Mouse (Mus musculus) lung, embryonic 16.5 days (tissue): ENCODE data around the gene 9130230L23Rik. TPM values are rescaled to one million over a fixed set of nuclear protein-coding genes. Genes with fewer than 3 reads are reported as not detected.

Source experiments
- ATAC-seq: fragments of 200-750 bp; cut with Nextera tagmentation; 2 replicates; pipeline ENCODE4 v1.8.0; 2017; ENCODE audit warnings: low read depth, mild to moderate bottlenecking, moderate library complexity
- H3K27ac ChIP-seq: fragments of 300-500 bp; sonication (generic); 2 replicates; pipeline ENCODE4 v1.5.1; 2014; ENCODE audit warnings: mild to moderate bottlenecking, control low read depth, low read length
- H3K27me3 ChIP-seq: fragments of 300-500 bp; sonication (generic); 2 replicates; pipeline ENCODE4 v1.6.1; 2014; ENCODE audit warnings: low read depth, low read length, mixed read lengths; ENCODE audit not compliant: control insufficient read depth, insufficient read depth
- H3K36me3 ChIP-seq: fragments of 300-500 bp; sonication (generic); 2 replicates; pipeline ENCODE4 v1.6.1; 2014; ENCODE audit warnings: low read length; ENCODE audit not compliant: control insufficient read depth, insufficient read depth
- H3K4me1 ChIP-seq: fragments of 300-500 bp; sonication (generic); replicated peaks from 2 replicates; pipeline ENCODE4 v1.6.1; 2014; ENCODE audit warnings: low read length, mixed read lengths; ENCODE audit not compliant: control insufficient read depth, insufficient read depth
- H3K4me2 ChIP-seq: fragments of 300-500 bp; sonication (generic); 2 replicates; pipeline ENCODE4 v1.6.1; 2014; ENCODE audit warnings: low read depth, low read length, control low read depth
- H3K4me3 ChIP-seq: fragments of 300-500 bp; sonication (generic); 2 replicates; pipeline ENCODE4 v1.5.1; 2014; ENCODE audit warnings: mild to moderate bottlenecking, low read length, control low read depth
- H3K9ac ChIP-seq: fragments of 300-500 bp; sonication (generic); 2 replicates; pipeline ENCODE4 v1.6.1; 2014; ENCODE audit warnings: low read length, control low read depth
- H3K9me3 ChIP-seq: fragments of 300-500 bp; sonication (generic); 2 replicates; pipeline ENCODE4 v1.6.1; 2016; ENCODE audit warnings: low read length; ENCODE audit not compliant: control insufficient read depth
- WGBS: fragments of 180-500 bp; shearing (Covaris S2); extraction: QIAGEN DNeasy Blood & Tissue Kit; methylation state at CpG from one replicate; pipeline ENCODE4 v1.1.7; 2014; 5-methylcytosine and 5-hydroxymethylcytosine counted together
- polyA plus RNA-seq: library from polyadenylated mRNA; unstranded; fragments of >200 nt; fragmentation: Nextera tagmentation; extraction: Ambion mirVana; gene quantifications from 2 replicates; pipeline ENCODE4 v1.2.1, GENCODE M21; 2015

The 9130230L23Rik gene
- polyA plus RNA-seq = 1.4 and 2.3 TPM in 2 replicates

GRCm38 (mm10) chr5:66004134-66004925 is at the start of gene 9130230L23Rik:
Gene 9130230L23Rik, minus strand, starts transcription at chr5:66004285.
- Histone ChIP-seq H3K4me1 (peaks cover 6% of the 10 kb centered on the region), H3K27me3 (no peaks in the 10 kb centered on the region), H3K36me3 (no peaks in the 10 kb centered on the region), H3K9me3 (no peaks in the 10 kb centered on the region), H3K4me2 (peak within 1 kb of the TSS; percentile 31), H3K27ac (peak within 1 kb of the TSS; percentile 66), H3K9ac (no peak within 1 kb of the TSS; the same call in 1 of the 2 replicates), H3K4me3 (no peak within 1 kb of the TSS)
- WGBS = 39% methylated on average over 14 of the region's 14 CpGs
- peak; percentile 50 for ATAC-seq

DNA sequence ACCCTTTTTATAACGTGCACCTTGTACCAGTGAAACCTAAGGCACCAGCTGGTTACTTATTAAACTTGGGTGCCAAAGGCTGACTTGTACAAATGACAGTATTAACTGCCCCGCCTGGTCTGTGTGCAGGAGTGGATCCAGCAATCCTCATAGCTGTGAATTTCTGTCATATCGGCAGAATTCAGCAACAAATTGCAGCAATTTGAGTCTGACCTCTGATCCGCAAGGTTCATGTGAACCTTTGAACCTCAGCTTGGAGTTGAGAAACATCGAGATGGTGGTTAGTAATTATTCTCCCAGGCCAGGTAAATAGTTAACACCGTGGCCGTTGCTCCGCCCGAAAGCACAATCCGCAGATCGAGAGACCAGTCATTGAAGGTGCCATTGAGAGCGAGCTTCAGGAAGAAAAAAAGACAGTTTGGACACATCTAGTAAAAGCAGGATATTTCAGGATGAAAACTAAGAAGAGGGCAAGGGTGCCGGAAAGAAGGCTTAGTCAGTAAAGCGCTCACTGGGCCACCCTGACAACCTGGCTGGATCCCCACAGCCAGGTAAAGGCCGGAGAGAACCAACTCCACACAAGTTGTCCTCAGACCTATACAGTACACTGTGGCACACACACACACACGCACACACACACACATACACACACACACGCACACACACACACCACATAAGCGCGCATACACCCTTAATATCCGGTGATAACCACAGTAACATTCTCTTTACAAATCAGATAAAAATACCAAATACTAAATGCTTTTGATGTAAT is 48.9 kb upstream of the 9130230L23Rik start:
- Histone ChIP-seq H3K9me3 (no peaks in the 10 kb centered on the region), H3K4me1 (peaks cover 2% of the 10 kb centered on the region; the same call in 1 of the 2 replicates), H3K9ac (0 out of 2 replicates have a peak overlapping the region, but pooled peaks have one; percentile 2), H3K27ac (no peak overlapping the region), H3K27me3 (no peaks in the 10 kb centered on the region), H3K4me2 (no peak overlapping the region), H3K4me3 (no peak overlapping the region), H3K36me3 (no peaks in the 10 kb centered on the region)
- WGBS = 68% methylated on average over 20 of the region's 20 CpGs
- no peak for ATAC-seq

GRCm38 (mm10) chr5:66050841-66051240 is 46.8 kb upstream of the 9130230L23Rik start:
- H3K27ac ChIP-seq = no peak overlapping the region
- no peaks in the 10 kb centered on the region for H3K36me3 ChIP-seq
- no peak for ATAC-seq
- no peaks in the 10 kb centered on the region for H3K9me3 ChIP-seq
- no peak overlapping the region for H3K4me3 ChIP-seq
- H3K27me3 ChIP-seq = no peaks in the 10 kb centered on the region
- 56% methylated on average over 5 of the region's 5 CpGs for WGBS
- H3K9ac ChIP-seq = no peak overlapping the region
- H3K4me2 ChIP-seq = no peak overlapping the region
- H3K4me1 ChIP-seq = peaks cover 2% of the 10 kb centered on the region; the same call in 1 of the 2 replicates

- Histone ChIP-seq H3K9ac (no peak overlapping the region), H3K27me3 (no peaks in the 10 kb centered on the region), H3K36me3 (no peaks in the 10 kb centered on the region), H3K4me1 (peaks cover 7% of the 10 kb centered on the region), H3K4me2 (no peak overlapping the region), H3K4me3 (no peak overlapping the region), H3K9me3 (no peaks in the 10 kb centered on the region), H3K27ac (no peak overlapping the region)
- no peak for ATAC-seq
- 63% methylated on average over 3 of the region's 3 CpGs for WGBS
Observed at GRCm38 (mm10) chr5:66046356-66046755, 42.3 kb upstream of the 9130230L23Rik start.

DNA sequence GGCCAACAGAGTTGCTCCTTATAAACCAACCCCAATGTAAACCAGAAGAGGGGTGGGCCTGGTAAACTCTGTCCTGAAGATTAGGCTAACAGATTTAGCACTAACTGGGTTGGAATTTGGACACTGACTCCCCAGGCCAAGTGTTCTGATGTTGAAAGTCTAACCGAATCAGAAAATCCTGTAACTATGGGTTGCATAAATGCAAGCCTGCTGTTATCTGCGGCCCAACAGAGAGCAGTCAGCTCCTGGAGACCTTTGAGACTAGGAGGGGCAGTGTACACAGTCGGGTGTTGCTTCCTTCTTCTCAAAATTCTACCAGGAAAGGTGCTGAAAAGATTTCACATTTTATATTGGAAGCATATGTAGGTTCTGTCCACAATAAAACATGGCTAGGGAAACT is 39.8 kb upstream of the 9130230L23Rik start:
- peak overlapping the region; percentile 3; the same call in 1 of the 2 replicates for H3K27ac ChIP-seq

GRCm38 (mm10) chr5:66042651-66043340 is 38.7 kb upstream of the 9130230L23Rik start:
- Histone ChIP-seq H3K27ac (peak overlapping the region; percentile 72), H3K9me3 (no peaks in the 10 kb centered on the region), H3K4me2 (peak overlapping the region; percentile 36), H3K36me3 (no peaks in the 10 kb centered on the region), H3K4me3 (no peak overlapping the region), H3K9ac (no peak overlapping the region), H3K4me1 (peaks cover 7% of the 10 kb centered on the region), H3K27me3 (no peaks in the 10 kb centered on the region)
- peak; percentile 62 for ATAC-seq
- 41% methylated on average over 10 of the region's 10 CpGs for WGBS

More for the DNA sequence above, 39.8 kb upstream of the 9130230L23Rik start:
- peaks cover 7% of the 10 kb centered on the region for H3K4me1 ChIP-seq
- peak; percentile 24; the same call in 1 of the 2 replicates for ATAC-seq
- H3K4me3 ChIP-seq = no peak overlapping the region
- H3K36me3 ChIP-seq = no peaks in the 10 kb centered on the region
- H3K4me2 ChIP-seq = no peak overlapping the region
- WGBS = 57% methylated on average over 3 of the region's 3 CpGs
- H3K9me3 ChIP-seq = no peaks in the 10 kb centered on the region
- H3K27me3 ChIP-seq = no peaks in the 10 kb centered on the region
- H3K9ac ChIP-seq = no peak overlapping the region

DNA sequence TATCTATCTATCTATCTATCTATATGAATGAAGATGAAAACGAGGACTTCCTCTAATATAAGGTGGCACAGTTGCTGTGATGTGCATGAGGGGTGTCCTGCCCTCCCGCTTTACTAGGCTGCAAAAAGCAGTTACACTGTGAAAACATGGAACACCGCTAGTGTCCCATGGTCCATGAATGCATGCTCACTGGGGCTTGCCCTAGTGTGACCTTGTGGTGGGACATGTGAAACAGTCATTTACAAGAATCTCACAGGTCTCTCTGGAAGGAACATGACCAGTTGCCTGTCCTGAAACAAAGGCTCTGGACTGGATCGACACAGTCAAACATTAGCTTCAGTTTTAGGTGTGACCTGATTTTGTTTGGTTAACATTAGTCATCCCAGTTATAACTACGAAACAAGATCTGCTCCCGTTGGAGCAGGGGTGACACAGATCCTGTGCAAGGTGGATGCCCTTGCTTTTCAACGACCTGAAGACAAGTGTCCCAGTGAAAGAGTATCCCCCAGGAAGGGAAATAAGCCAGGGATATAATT is 36.7 kb upstream of the 9130230L23Rik start:
- 61% methylated on average over 7 of the region's 7 CpGs for WGBS

DNA sequence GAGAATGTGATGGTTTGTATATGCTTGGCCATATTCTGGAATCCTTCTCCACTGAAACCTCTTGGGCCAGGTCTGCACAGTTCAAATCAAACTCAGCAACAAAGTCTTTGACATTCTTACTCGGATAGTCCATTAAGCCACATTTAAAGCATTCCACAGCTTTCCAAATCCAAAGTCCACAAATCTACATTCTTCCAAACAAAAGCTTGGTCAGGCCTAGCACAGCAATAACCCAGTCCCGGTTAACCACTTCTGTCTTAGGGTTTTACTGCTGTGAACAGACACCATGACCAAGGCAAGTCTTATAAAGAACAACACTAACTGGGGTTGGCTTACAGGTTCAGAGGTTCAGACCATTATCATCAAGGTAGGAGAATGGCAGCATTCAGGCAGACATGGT is 35.7 kb upstream of the 9130230L23Rik start:
- Histone ChIP-seq H3K27me3 (no peaks in the 10 kb centered on the region), H3K9ac (no peak overlapping the region), H3K27ac (no peak overlapping the region), H3K36me3 (no peaks in the 10 kb centered on the region), H3K4me3 (no peak overlapping the region), H3K4me2 (no peak overlapping the region), H3K9me3 (no peaks in the 10 kb centered on the region), H3K4me1 (peaks cover 27% of the 10 kb centered on the region)
- no peak for ATAC-seq
- WGBS = 89% methylated on average over 2 of the region's 2 CpGs

More for the DNA sequence above, 36.7 kb upstream of the 9130230L23Rik start:
- H3K36me3 ChIP-seq = no peaks in the 10 kb centered on the region
- H3K9me3 ChIP-seq = no peaks in the 10 kb centered on the region
- no peak for ATAC-seq
- no peak overlapping the region for H3K4me3 ChIP-seq
- H3K4me1 ChIP-seq = peaks cover 24% of the 10 kb centered on the region
- no peaks in the 10 kb centered on the region for H3K27me3 ChIP-seq
- no peak overlapping the region for H3K27ac ChIP-seq
- H3K9ac ChIP-seq = no peak overlapping the region
- no peak overlapping the region for H3K4me2 ChIP-seq
